Mouse (Mus musculus) CD8-positive naive resting alpha-beta T cell, adult 57 days (primary cell): ENCODE measurements around the gene Olfr509. TPM values are rescaled to one million over a fixed set of nuclear protein-coding genes. Genes with fewer than 3 reads are reported as not detected.

Experiments
- total RNA-seq: library from RNA; stranded (reverse); gene quantifications from one replicate; pipeline ENCODE4 v1.2.4, GENCODE M21; 2023

Gene Olfr509
- total RNA-seq: not detected

DNA sequence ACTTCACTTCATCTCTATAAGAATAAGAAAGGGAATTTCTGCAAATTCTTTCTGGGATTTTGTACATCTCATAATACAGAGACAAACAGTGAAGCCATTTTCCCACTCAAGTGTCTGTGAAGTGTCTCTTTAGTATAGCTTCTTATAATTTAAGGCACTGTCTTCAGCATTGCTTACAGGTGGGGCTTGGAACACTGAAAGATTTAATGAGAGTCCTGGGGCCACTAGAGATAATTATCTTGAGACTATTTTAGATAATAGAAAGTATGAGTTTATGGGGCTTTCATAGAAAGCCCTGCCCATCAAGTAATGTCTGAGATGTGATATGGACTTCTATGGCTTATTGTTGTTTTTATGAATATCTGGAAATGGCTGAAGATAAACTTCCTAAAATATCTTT lies at the start of gene Olfr509:
Olfr509 (minus strand) TSS at position 101 of the 400 bp plus-strand sequence.

DNA sequence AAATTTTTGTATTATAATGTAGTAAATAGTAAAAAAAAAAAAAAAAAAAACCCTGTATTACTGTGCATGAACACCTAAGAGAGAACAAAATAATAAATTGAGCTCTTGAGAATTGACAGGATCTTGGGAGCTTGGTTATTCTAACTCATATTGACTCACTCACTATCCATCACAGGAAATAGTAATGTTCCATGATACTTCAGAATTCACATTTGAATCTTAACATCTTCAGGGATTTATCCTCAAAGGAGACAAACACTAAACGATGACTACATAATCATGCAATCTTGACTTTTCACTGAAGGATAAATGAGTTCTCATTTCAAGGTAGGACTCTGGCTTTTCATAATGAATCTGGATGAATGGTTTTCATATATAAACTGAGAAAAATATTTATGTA lies 14.4 kb upstream of the Olfr509 start, which contains the start of gene Olfr510:
Olfr510 (plus strand) TSS at position 301 of the 400 bp plus-strand sequence.

GRCm38 (mm10) chr7:108629694-108630093 lies 22.0 kb downstream of the Olfr509 start, which contains the start of gene Olfr508:
TSS of gene Olfr508 (plus strand) at chr7:108629994.

DNA sequence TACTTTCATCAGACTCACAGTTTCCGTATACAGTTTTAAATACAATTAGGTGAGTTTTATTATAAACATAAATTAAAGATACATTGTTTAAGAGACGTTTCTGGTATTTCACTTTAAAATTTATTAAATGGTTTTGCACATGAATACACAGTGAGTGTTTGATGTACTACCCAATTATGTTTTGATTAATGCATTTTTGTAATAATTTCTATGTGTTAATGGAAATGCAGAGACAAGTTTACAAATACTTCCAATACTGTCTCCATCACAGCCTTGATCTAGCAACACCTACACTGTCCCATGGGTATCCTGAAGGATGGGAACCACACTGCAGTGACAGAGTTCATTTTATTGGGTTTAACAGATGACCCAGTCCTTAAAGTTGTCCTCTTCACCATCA lies 30.2 kb downstream of the Olfr509 start, which contains the start of gene Olfr507:
Olfr507 (plus strand) TSS at position 301 of the 400 bp plus-strand sequence.

DNA sequence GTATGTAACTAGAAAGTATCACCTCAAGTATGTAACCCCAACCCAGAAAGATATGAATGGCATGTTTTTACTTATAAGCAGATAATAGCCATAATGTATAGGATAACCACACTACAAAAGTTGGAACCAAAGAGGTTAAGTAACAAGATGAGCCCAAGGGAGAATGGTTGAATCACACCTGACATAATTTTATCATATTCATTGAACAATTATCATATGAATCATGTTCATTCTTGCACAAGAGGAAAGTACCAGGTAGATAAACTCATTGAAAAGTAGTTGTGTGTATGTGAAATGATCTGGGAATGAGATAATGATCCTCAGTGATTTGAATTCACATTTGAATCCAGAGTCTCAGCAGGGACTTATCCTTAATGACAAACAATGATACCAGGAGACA lies 41.2 kb downstream of the Olfr509 start, which contains the start of gene Olfr506:
Olfr506 (plus strand) TSS at position 301 of the 400 bp plus-strand sequence.

Other genes with a start within 250 kb of the Olfr509 start
- gene Olfr497, start 231.5 kb downstream of the Olfr509 start, total RNA-seq: not detected
- not detected for gene Olfr498, start 186.6 kb downstream of the Olfr509 start, total RNA-seq
- not detected for gene Olfr502, start 126.8 kb downstream of the Olfr509 start, total RNA-seq
- gene Olfr503, start 107.4 kb downstream of the Olfr509 start, total RNA-seq: not detected
- gene Olfr504, start 86.1 kb downstream of the Olfr509 start, total RNA-seq: not detected
- gene Olfr506, start 41.1 kb downstream of the Olfr509 start, total RNA-seq: not detected
- not detected for gene Olfr507, start 30.1 kb downstream of the Olfr509 start, total RNA-seq
- not detected for gene Olfr508, start 21.9 kb downstream of the Olfr509 start, total RNA-seq
- not detected for gene Olfr510, start 14.5 kb upstream of the Olfr509 start, total RNA-seq
- not detected for gene Olfr512, start 61.4 kb upstream of the Olfr509 start, total RNA-seq
- gene Olfr513, start 99.1 kb upstream of the Olfr509 start, total RNA-seq: not detected
- gene Olfr514, start 174.1 kb upstream of the Olfr509 start, total RNA-seq: not detected
- gene Olfr516, start 198.6 kb upstream of the Olfr509 start, total RNA-seq: not detected
- gene Olfr517, start 220.5 kb upstream of the Olfr509 start, total RNA-seq: not detected
- gene Olfr518, start 233.1 kb upstream of the Olfr509 start, total RNA-seq: not detected
- gene Olfr519, start 242.5 kb upstream of the Olfr509 start, total RNA-seq: not detected